Mouse (Mus musculus) CH12.LX (cell line): ENCODE data around the gene Prkag3. TPM values are rescaled to one million over a fixed set of nuclear protein-coding genes. Genes with fewer than 3 reads are reported as not detected.

Experiments used
- DNase-seq: peaks from one replicate; pipeline ENCODE4 v3.0.0-alpha.2; 2013; ENCODE audit errors: extremely low read depth
- H3K27ac ChIP-seq: 2 replicates; pipeline ENCODE4 v1.5.1; 2012; ENCODE audit warnings: low read depth, mild to moderate bottlenecking, control low read depth, moderate library complexity; ENCODE audit not compliant: insufficient read depth
- H3K27me3 ChIP-seq: replicated peaks from 2 replicates; pipeline ENCODE3; 2012; ENCODE audit warnings: inconsistent platforms
- H3K36me3 ChIP-seq, 2 experiments: replicated peaks in 1 of 2; 2 replicates each; pipeline versions ENCODE3 to v1.6.1; 2012; ENCODE audit warnings: inconsistent platforms in 1 of 2, low read length in 1 of 2, mild to moderate bottlenecking in 1 of 2, mixed read lengths in 1 of 2, moderate library complexity in 1 of 2; ENCODE audit not compliant: control insufficient read depth in 1 of 2, insufficient read depth in 1 of 2
- H3K4me1 ChIP-seq, 2 experiments: 2 replicates each; pipeline ENCODE4 v1.6.1; 2012; ENCODE audit warnings: inconsistent platforms in 1 of 2, moderate library complexity in 1 of 2; ENCODE audit not compliant: insufficient read depth in 2 of 2, control insufficient read depth in 1 of 2
- H3K4me2 ChIP-seq: 2 replicates; pipeline ENCODE4 v1.6.1; 2012; ENCODE audit warnings: low read depth, mild to moderate bottlenecking, control low read depth; ENCODE audit not compliant: poor library complexity, insufficient read depth, severe bottlenecking
- H3K4me3 ChIP-seq, 3 experiments: fragments of 150-350 bp in 1 of 3; sonication (generic) in 1 of 3; replicated peaks in 1 of 3; 2 replicates each; pipeline versions ENCODE3 to v1.5.1; 2011 to 2012; ENCODE audit warnings: low read depth in 2 of 3, low read length in 2 of 3, mild to moderate bottlenecking in 2 of 3, moderate library complexity in 2 of 3, control low read depth in 1 of 3, improper control_type of control experiment in 1 of 3, inconsistent platforms in 1 of 3, mixed read lengths in 1 of 3; ENCODE audit not compliant: poor library complexity in 1 of 3
- H3K79me2 ChIP-seq: replicated peaks from 2 replicates; pipeline ENCODE4 v1.6.1; 2012; ENCODE audit warnings: mild to moderate bottlenecking, moderate library complexity; ENCODE audit not compliant: control insufficient read depth, poor library complexity, insufficient read depth, severe bottlenecking; ENCODE audit errors: extremely low read depth
- H3K9ac ChIP-seq: 2 replicates; pipeline ENCODE4 v1.6.1; 2012; ENCODE audit warnings: low read depth, mild to moderate bottlenecking, control low read depth, moderate library complexity; ENCODE audit not compliant: insufficient read depth
- H3K9me3 ChIP-seq: replicated peaks from 2 replicates; pipeline ENCODE3; 2012; ENCODE audit warnings: low read length, inconsistent platforms, mixed read lengths
- ETS1 ChIP-seq: conservative IDR thresholded peaks from 2 replicates; pipeline ENCODE4 v1.6.1; 2012; ENCODE audit warnings: low read depth, mild to moderate bottlenecking, inconsistent platforms, low read length, improper control_type of control experiment, moderate library complexity
- JUND ChIP-seq: conservative IDR thresholded peaks from 2 replicates; pipeline ENCODE4 v1.6.1; 2011; ENCODE audit warnings: low read depth, low read length, improper control_type of control experiment
- MAZ ChIP-seq: IDR thresholded peaks from 2 replicates; pipeline ENCODE4 v1.6.1; 2012; ENCODE audit warnings: low read depth, mild to moderate bottlenecking, inconsistent platforms, low read length, improper control_type of control experiment, moderate library complexity
- MEF2A ChIP-seq: IDR thresholded peaks from 2 replicates; pipeline ENCODE4 v1.6.1; 2014; ENCODE audit warnings: low read depth, mild to moderate bottlenecking, inconsistent platforms, low read length, improper control_type of control experiment, borderline replicate concordance
- MYC ChIP-seq: IDR thresholded peaks from 2 replicates; pipeline ENCODE4 v1.6.1; 2011; ENCODE audit warnings: low read depth, mild to moderate bottlenecking, improper control_type of control experiment, low read length
- NRF1 ChIP-seq: IDR thresholded peaks from 2 replicates; pipeline ENCODE4 v1.6.1; 2014; ENCODE audit warnings: low read depth, mild to moderate bottlenecking, inconsistent platforms, low read length, improper control_type of control experiment, moderate library complexity
- RAD21 ChIP-seq: IDR thresholded peaks from 2 replicates; pipeline ENCODE4 v1.6.1; 2011; ENCODE audit warnings: low read depth, mild to moderate bottlenecking, low read length, improper control_type of control experiment, moderate library complexity
- RCOR1 ChIP-seq: conservative IDR thresholded peaks from 2 replicates; pipeline ENCODE4 v1.6.1; 2012; ENCODE audit warnings: low read depth, mild to moderate bottlenecking, inconsistent platforms, low read length, improper control_type of control experiment
- SIN3A ChIP-seq: IDR thresholded peaks from 2 replicates; pipeline ENCODE4 v1.6.1; 2012; ENCODE audit warnings: low read length, improper control_type of control experiment, inconsistent platforms
- dilution Hi-C: fragments of 300-500 bp; cut with MboI; formaldehyde crosslinking; loops from 2 replicates; pipeline ENCODE4 v1.14.3; 2020; ENCODE audit warnings: low sequenced_read_pairs; ENCODE audit not compliant: extremely low pct_unique_long_range_greater_than_20kb, extremely low pct_ligation_motif_present
- in situ Hi-C: fragments of 300-500 bp; cut with MboI; formaldehyde crosslinking; loops from 3 replicates; pipeline ENCODE4 v1.14.3; 2019; ENCODE audit warnings: low sequenced_read_pairs, low pct_ligation_motif_present, low pct_unique_long_range_greater_than_20kb, mixed read lengths
- polyA plus RNA-seq: library from polyadenylated mRNA; unstranded; fragments of >175 nt; gene quantifications from 2 replicates; pipeline ENCODE4 v1.2.1, GENCODE M21; 2012; ENCODE audit warnings: low read depth; ENCODE audit not compliant: insufficient read length
- total RNA-seq, 2 experiments: library from RNA; depleted of rRNA; stranded (reverse); fragments of 300-350 nt in 1 of 2; fragments of >200 nt in 1 of 2; gene quantifications; 2 replicates each; pipeline ENCODE4 v1.2.3; 2012 to 2014

Prkag3 gene
- total and polyA plus RNA-seq, 3 experiments, result 0.09 to 0.13 TPM; not detected in 1

GRCm38 (mm10) chr1:74693891-74694583, 55.0 kb downstream of the Prkag3 start:
- H3K4me3 ChIP-seq, result no peak overlapping the region
- dilution Hi-C loops, result no loop called here
- TF ChIP-seq NRF1 (no peak), SIN3A (no peak), JUND (no peak), RAD21 (no peak), ETS1 (no peak), RCOR1 (no peak), MEF2A (no peak), MYC (no peak), MAZ (no peak)
- H3K9ac ChIP-seq, result no peak overlapping the region
- no peaks in the 10 kb centered on the region for H3K4me1 ChIP-seq
- in situ Hi-C loops, result no loop called here
- no peak overlapping the region for H3K4me2 ChIP-seq
- H3K27ac ChIP-seq, result no peak overlapping the region
- H3K27me3 ChIP-seq, result no peaks in the 10 kb centered on the region
- H3K79me2 ChIP-seq, result no peaks in the 10 kb centered on the region
- DNase-seq, result no peak
- no peaks in the 10 kb centered on the region for H3K9me3 ChIP-seq
- peaks cover 71 to 88% of the 10 kb centered on the region in 2 experiments for H3K36me3 ChIP-seq

Other genes starting within 250 kb of the Prkag3 start
- 46.1 and 52.3 TPM in 2 replicates for gene Cnot9, start 243.2 kb downstream of the Prkag3 start, total RNA-seq (2012; rRNA removed)
- gene Cnot9, start 243.2 kb downstream of the Prkag3 start, total RNA-seq (2014; rRNA removed), result 80.8 and 84.5 TPM in 2 replicates
- gene Cnot9, start 243.2 kb downstream of the Prkag3 start, polyA plus RNA-seq, result 58.5 and 70.5 TPM in 2 replicates
- 0.21 and 0.25 TPM in 2 replicates for gene Plcd4, start 206.3 kb downstream of the Prkag3 start, total RNA-seq (2012; rRNA removed)
- not detected in 2 replicates for gene Plcd4, start 206.3 kb downstream of the Prkag3 start, total RNA-seq (2014; rRNA removed)
- gene Plcd4, start 206.3 kb downstream of the Prkag3 start, polyA plus RNA-seq, result 0.97 and 1.1 TPM in 2 replicates
- 24.0 and 24.5 TPM in 2 replicates for gene Usp37, start 204.9 kb downstream of the Prkag3 start, total RNA-seq (2012; rRNA removed)
- 24.1 and 24.6 TPM in 2 replicates for gene Usp37, start 204.9 kb downstream of the Prkag3 start, total RNA-seq (2014; rRNA removed)
- gene Usp37, start 204.9 kb downstream of the Prkag3 start, polyA plus RNA-seq, result 12.9 and 13.8 TPM in 2 replicates
- gene Zfp142, start 161.0 kb downstream of the Prkag3 start, total RNA-seq (2012; rRNA removed), result 6.0 and 7.8 TPM in 2 replicates
- gene Zfp142, start 161.0 kb downstream of the Prkag3 start, total RNA-seq (2014; rRNA removed), result 2.5 and 2.8 TPM in 2 replicates
- 14.1 and 15.1 TPM in 2 replicates for gene Zfp142, start 161.0 kb downstream of the Prkag3 start, polyA plus RNA-seq
- 24.5 and 27.1 TPM in 2 replicates for gene Bcs1l, start 160.9 kb downstream of the Prkag3 start, total RNA-seq (2012; rRNA removed)
- 16.7 and 18.6 TPM in 2 replicates for gene Bcs1l, start 160.9 kb downstream of the Prkag3 start, total RNA-seq (2014; rRNA removed)
- gene Bcs1l, start 160.9 kb downstream of the Prkag3 start, polyA plus RNA-seq, result 27.8 and 29.1 TPM in 2 replicates
- gene Rnf25, start 147.8 kb downstream of the Prkag3 start, total RNA-seq (2012; rRNA removed), result 32.1 and 32.9 TPM in 2 replicates
- gene Rnf25, start 147.8 kb downstream of the Prkag3 start, total RNA-seq (2014; rRNA removed), result 48.2 and 50.3 TPM in 2 replicates
- 43.4 and 47.8 TPM in 2 replicates for gene Rnf25, start 147.8 kb downstream of the Prkag3 start, polyA plus RNA-seq
- 0.81 and 1.1 TPM in 2 replicates for gene Stk36, start 147.8 kb downstream of the Prkag3 start, total RNA-seq (2012; rRNA removed)
- gene Stk36, start 147.8 kb downstream of the Prkag3 start, total RNA-seq (2014; rRNA removed), result 0.40 and 0.46 TPM in 2 replicates
- 1.8 and 2.4 TPM in 2 replicates for gene Stk36, start 147.8 kb downstream of the Prkag3 start, polyA plus RNA-seq
- gene Ttll4, start 87.5 kb downstream of the Prkag3 start, total RNA-seq (2012; rRNA removed), result 21.8 and 29.3 TPM in 2 replicates
- gene Ttll4, start 87.5 kb downstream of the Prkag3 start, total RNA-seq (2014; rRNA removed), result 23.6 and 24.9 TPM in 2 replicates
- gene Ttll4, start 87.5 kb downstream of the Prkag3 start, polyA plus RNA-seq, result 72.0 and 85.8 TPM in 2 replicates
- not detected in 2 replicates for gene Cyp27a1, start 35.6 kb downstream of the Prkag3 start, total RNA-seq (2012; rRNA removed)
- gene Cyp27a1, start 35.6 kb downstream of the Prkag3 start, total RNA-seq (2014; rRNA removed), result not detected in 2 replicates
- gene Cyp27a1, start 35.6 kb downstream of the Prkag3 start, polyA plus RNA-seq, result not detected in 2 replicates
- 3.4 and 3.5 TPM in 2 replicates for gene Wnt6, start 22.7 kb upstream of the Prkag3 start, total RNA-seq (2012; rRNA removed)
- 0.67 and 0.89 TPM in 2 replicates for gene Wnt6, start 22.7 kb upstream of the Prkag3 start, total RNA-seq (2014; rRNA removed)
- 1.6 and 1.7 TPM in 2 replicates for gene Wnt6, start 22.7 kb upstream of the Prkag3 start, polyA plus RNA-seq
- gene Wnt10a, start 42.3 kb upstream of the Prkag3 start, total RNA-seq (2012; rRNA removed), result 126 and 184 TPM in 2 replicates
- 142 and 155 TPM in 2 replicates for gene Wnt10a, start 42.3 kb upstream of the Prkag3 start, total RNA-seq (2014; rRNA removed)
- gene Wnt10a, start 42.3 kb upstream of the Prkag3 start, polyA plus RNA-seq, result 170 and 187 TPM in 2 replicates
- gene Cdk5r2, start 105.7 kb upstream of the Prkag3 start, total RNA-seq (2012; rRNA removed), result 0.04 TPM in 1 of 2 replicates, not detected in the other
- gene Cdk5r2, start 105.7 kb upstream of the Prkag3 start, total RNA-seq (2014; rRNA removed), result not detected in 2 replicates
- 0.23 and 0.24 TPM in 2 replicates for gene Cdk5r2, start 105.7 kb upstream of the Prkag3 start, polyA plus RNA-seq
- not detected in 2 replicates for gene Fev, start 136.2 kb upstream of the Prkag3 start, total RNA-seq (2012; rRNA removed)
- not detected in 2 replicates for gene Fev, start 136.2 kb upstream of the Prkag3 start, total RNA-seq (2014; rRNA removed)
- not detected in 2 replicates for gene Fev, start 136.2 kb upstream of the Prkag3 start, polyA plus RNA-seq
- 0.55 TPM in 1 of 2 replicates, not detected in the other for gene Cryba2, start 143.9 kb upstream of the Prkag3 start, total RNA-seq (2012; rRNA removed)
- gene Cryba2, start 143.9 kb upstream of the Prkag3 start, total RNA-seq (2014; rRNA removed), result not detected in 2 replicates
- 0.30 and 0.78 TPM in 2 replicates for gene Cryba2, start 143.9 kb upstream of the Prkag3 start, polyA plus RNA-seq
- not detected in 2 replicates for gene Cfap65, start 186.4 kb upstream of the Prkag3 start, total RNA-seq (2012; rRNA removed)
- gene Cfap65, start 186.4 kb upstream of the Prkag3 start, total RNA-seq (2014; rRNA removed), result 0.04 TPM in 1 of 2 replicates, not detected in the other
- not detected in 2 replicates for gene Cfap65, start 186.4 kb upstream of the Prkag3 start, polyA plus RNA-seq
- gene Ihh, start 202.5 kb upstream of the Prkag3 start, total RNA-seq (2012; rRNA removed), result not detected in 2 replicates
- not detected in 2 replicates for gene Ihh, start 202.5 kb upstream of the Prkag3 start, total RNA-seq (2014; rRNA removed)
- gene Ihh, start 202.5 kb upstream of the Prkag3 start, polyA plus RNA-seq, result not detected in 2 replicates